Mouse (Mus musculus) megakaryocyte, embryonic 14.5 days (primary cell): ENCODE data around the gene Scfd2. TPM values are rescaled to one million over a fixed set of nuclear protein-coding genes. Genes with fewer than 3 reads are reported as not detected.

ENCODE experiments used
- H3K27me3 ChIP-seq: replicated peaks from 2 replicates; pipeline ENCODE3; 2012; ENCODE audit warnings: inconsistent platforms
- H3K36me3 ChIP-seq: replicated peaks from 2 replicates; pipeline ENCODE3; 2012; ENCODE audit warnings: low read length, inconsistent platforms, mixed read lengths
- H3K4me1 ChIP-seq: 2 replicates; pipeline ENCODE4 v1.6.1; 2012; ENCODE audit warnings: inconsistent platforms
- H3K4me3 ChIP-seq: replicated peaks from 2 replicates; pipeline ENCODE3; 2012; ENCODE audit warnings: moderate library complexity, mild to moderate bottlenecking, inconsistent platforms
- H3K9me3 ChIP-seq: 2 replicates; pipeline ENCODE4 v1.6.1; 2012; ENCODE audit warnings: inconsistent platforms
- FLI1 ChIP-seq: IDR thresholded peaks from 2 replicates; pipeline ENCODE4 v1.6.1; 2012; ENCODE audit warnings: low read length, inconsistent platforms, mixed read lengths
- GATA1 ChIP-seq: IDR thresholded peaks from 3 replicates; pipeline ENCODE4 v1.6.1; 2012; ENCODE audit warnings: mixed read lengths, low read length, inconsistent platforms, borderline replicate concordance
- polyA plus RNA-seq: library from polyadenylated mRNA; stranded (reverse); fragments of >175 nt; gene quantifications from 2 replicates; pipeline ENCODE4 v1.2.3, GENCODE M21; 2012; ENCODE audit warnings: low replicate concordance; ENCODE audit not compliant: insufficient read depth

The Scfd2 gene
- polyA plus RNA-seq, 1 experiment = 2.5 TPM

DNA sequence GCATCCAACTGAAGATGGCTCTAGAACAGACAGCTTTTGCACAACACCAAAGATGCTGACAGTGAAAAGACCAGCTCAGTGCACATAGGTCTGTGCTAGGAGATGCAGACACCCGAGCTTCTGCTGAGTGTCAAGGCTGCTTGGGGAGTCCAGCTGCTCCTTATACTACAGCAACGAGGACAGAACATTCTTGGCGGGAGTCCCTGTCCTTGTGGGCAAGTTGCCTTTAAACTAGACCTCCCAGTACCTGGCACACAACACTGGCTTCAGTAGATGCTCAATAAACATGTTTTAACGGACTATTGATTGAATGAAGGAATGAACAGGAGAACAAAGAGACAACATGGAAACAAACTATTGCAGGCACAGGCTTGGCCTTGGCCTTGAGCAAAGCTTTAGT lies 226.8 kb downstream of the Scfd2 start:
- Histone ChIP-seq H3K4me3 (no peak overlapping the region), H3K27me3 (peaks cover 11% of the 10 kb centered on the region), H3K36me3 (no peaks in the 10 kb centered on the region), H3K4me1 (peaks cover 25% of the 10 kb centered on the region), H3K9me3 (no peaks in the 10 kb centered on the region)
- TF ChIP-seq FLI1 = no peak

DNA sequence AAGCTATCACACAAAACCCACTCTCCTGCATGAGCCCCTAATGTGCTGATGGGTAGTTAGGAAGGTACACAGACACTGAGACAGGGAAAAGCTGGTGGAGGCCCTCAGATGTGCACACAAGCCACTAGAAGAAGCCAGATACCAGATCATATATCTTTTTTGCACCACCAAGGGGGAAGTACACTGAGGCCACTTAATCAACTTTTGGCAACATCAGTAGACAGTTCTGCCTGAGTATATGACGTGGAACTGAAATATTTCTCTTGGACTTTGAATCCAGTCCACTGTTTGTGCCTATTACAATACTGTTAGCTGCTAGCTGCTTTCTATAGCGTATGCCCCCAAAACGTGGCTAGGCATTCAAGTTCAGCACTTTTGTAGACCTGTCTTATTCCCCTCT lies 229.2 kb downstream of the Scfd2 start:
- Histone ChIP-seq H3K36me3 (no peaks in the 10 kb centered on the region), H3K4me3 (no peak overlapping the region), H3K9me3 (no peaks in the 10 kb centered on the region), H3K4me1 (peaks cover 29% of the 10 kb centered on the region), H3K27me3 (peaks cover 14% of the 10 kb centered on the region)
- TF ChIP-seq FLI1 = no peak

DNA sequence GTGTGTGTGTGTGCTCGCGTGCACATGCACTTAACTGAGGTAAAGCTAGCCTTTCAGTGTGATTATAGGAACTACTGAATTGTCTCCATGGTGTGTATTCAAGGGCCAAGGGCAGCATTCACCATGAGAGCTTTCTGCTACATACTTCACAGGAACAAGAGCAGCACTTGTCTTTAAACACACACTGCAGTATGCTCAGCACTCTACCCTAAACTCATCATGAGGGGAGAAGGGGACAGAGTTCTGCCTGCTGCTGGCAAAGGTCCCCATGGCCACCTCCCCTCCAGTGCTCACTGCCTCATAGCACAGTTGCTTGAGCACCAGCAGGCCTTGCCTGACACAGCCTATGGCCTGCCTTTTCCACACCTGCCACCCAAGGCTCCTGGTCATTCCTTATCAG lies 230.1 kb downstream of the Scfd2 start:
- TF ChIP-seq FLI1 (no peak), GATA1 (no peak)
- Histone ChIP-seq H3K36me3 (no peaks in the 10 kb centered on the region), H3K27me3 (peaks cover 14% of the 10 kb centered on the region), H3K4me3 (no peak overlapping the region), H3K4me1 (peaks cover 29% of the 10 kb centered on the region), H3K9me3 (no peaks in the 10 kb centered on the region)

DNA sequence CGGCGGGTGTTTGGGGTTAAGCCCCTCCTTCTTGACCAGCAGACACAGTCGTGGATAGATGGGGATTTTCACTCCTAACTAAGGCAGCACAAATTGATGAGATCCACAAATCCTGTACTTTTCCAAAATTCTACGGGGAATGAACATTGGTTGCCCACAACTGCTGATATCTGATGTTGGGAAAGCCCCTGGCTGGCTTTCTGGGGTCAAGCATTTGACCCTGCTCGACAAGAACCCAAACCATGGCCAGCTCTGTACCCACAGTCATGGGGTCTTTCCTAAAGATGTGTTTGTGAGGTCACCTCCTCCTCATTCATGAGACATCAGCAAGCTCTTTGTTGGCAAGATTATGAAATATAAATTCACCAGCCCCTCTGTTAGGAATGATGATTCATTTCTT lies 230.6 kb downstream of the Scfd2 start:
- no peak overlapping the region for H3K4me3 ChIP-seq
- H3K9me3 ChIP-seq = no peaks in the 10 kb centered on the region
- peaks cover 14% of the 10 kb centered on the region for H3K27me3 ChIP-seq
- H3K36me3 ChIP-seq = no peaks in the 10 kb centered on the region
- TF ChIP-seq FLI1 (no peak), GATA1 (no peak)
- peaks cover 29% of the 10 kb centered on the region for H3K4me1 ChIP-seq

GRCm38 (mm10) chr5:74300140-74300539 lies 231.4 kb downstream of the Scfd2 start:
- Histone ChIP-seq H3K36me3 (no peaks in the 10 kb centered on the region), H3K4me1 (peaks cover 29% of the 10 kb centered on the region), H3K27me3 (peaks cover 18% of the 10 kb centered on the region), H3K4me3 (no peak overlapping the region), H3K9me3 (no peaks in the 10 kb centered on the region)
- TF ChIP-seq GATA1 (no peak), FLI1 (no peak)

- Histone ChIP-seq H3K4me3 (no peak overlapping the region), H3K9me3 (no peaks in the 10 kb centered on the region), H3K4me1 (peaks cover 23% of the 10 kb centered on the region), H3K27me3 (peaks cover 12% of the 10 kb centered on the region), H3K36me3 (no peaks in the 10 kb centered on the region)
- TF ChIP-seq GATA1 (no peak), FLI1 (no peak)
Measured at GRCm38 (mm10) chr5:74297113-74297512, 234.4 kb downstream of the Scfd2 start.

DNA sequence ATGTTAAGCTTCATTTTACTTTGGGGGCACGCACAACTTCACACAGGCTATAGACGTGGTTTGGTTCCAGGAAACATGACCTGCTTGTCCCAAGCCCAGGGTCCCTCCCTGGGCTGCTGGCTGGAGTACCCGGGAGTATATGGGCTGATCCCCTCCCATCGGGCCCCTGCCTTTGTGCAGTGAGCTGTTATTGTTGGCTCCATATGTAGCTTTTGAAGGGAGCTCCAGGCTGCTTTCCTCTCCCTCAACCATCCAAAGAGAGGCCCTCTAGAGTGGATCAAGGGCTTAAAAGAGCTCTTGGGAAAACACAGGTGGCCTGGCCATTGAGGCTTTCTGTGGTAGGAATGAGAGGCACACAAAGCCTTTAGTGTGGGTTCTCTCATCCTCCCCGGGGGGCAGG lies 235.5 kb downstream of the Scfd2 start:
- no peaks in the 10 kb centered on the region for H3K36me3 ChIP-seq
- H3K27me3 ChIP-seq = peaks cover 11% of the 10 kb centered on the region
- H3K4me3 ChIP-seq = no peak overlapping the region
- H3K4me1 ChIP-seq = peaks cover 16% of the 10 kb centered on the region
- no peaks in the 10 kb centered on the region for H3K9me3 ChIP-seq
- TF ChIP-seq FLI1 (no peak), GATA1 (no peak)

- Histone ChIP-seq H3K27me3 (peaks cover 6% of the 10 kb centered on the region), H3K36me3 (no peaks in the 10 kb centered on the region), H3K4me1 (no peaks in the 10 kb centered on the region; the same call in 1 of the 2 replicates), H3K9me3 (no peaks in the 10 kb centered on the region), H3K4me3 (no peak overlapping the region)
- TF ChIP-seq GATA1 (no peak), FLI1 (no peak)
Measured at GRCm38 (mm10) chr5:74293513-74293912, 238.0 kb downstream of the Scfd2 start.

GRCm38 (mm10) chr5:74292050-74292449 lies 239.5 kb downstream of the Scfd2 start:
- H3K4me1 ChIP-seq = peaks cover 10% of the 10 kb centered on the region
- H3K4me3 ChIP-seq = no peak overlapping the region
- no peaks in the 10 kb centered on the region for H3K36me3 ChIP-seq
- peaks cover 6% of the 10 kb centered on the region for H3K27me3 ChIP-seq
- no peaks in the 10 kb centered on the region for H3K9me3 ChIP-seq
- TF ChIP-seq GATA1 = no peak
- TF ChIP-seq FLI1 = no peak

- TF ChIP-seq FLI1 (no peak), GATA1 (no peak)
- no peaks in the 10 kb centered on the region for H3K9me3 ChIP-seq
- peaks cover 6% of the 10 kb centered on the region for H3K27me3 ChIP-seq
- peaks cover 15% of the 10 kb centered on the region for H3K4me1 ChIP-seq
- H3K4me3 ChIP-seq = no peak overlapping the region
- H3K36me3 ChIP-seq = no peaks in the 10 kb centered on the region
Measured at GRCm38 (mm10) chr5:74291575-74291974, 240.0 kb downstream of the Scfd2 start.

GRCm38 (mm10) chr5:74289957-74290356 lies 241.6 kb downstream of the Scfd2 start:
- H3K36me3 ChIP-seq = no peaks in the 10 kb centered on the region
- H3K9me3 ChIP-seq = no peaks in the 10 kb centered on the region
- TF ChIP-seq GATA1 (no peak), FLI1 (no peak)
- peaks cover 31% of the 10 kb centered on the region for H3K4me1 ChIP-seq
- H3K27me3 ChIP-seq = peaks cover 2% of the 10 kb centered on the region
- H3K4me3 ChIP-seq = no peak overlapping the region
